In the genomic region with DNA sequence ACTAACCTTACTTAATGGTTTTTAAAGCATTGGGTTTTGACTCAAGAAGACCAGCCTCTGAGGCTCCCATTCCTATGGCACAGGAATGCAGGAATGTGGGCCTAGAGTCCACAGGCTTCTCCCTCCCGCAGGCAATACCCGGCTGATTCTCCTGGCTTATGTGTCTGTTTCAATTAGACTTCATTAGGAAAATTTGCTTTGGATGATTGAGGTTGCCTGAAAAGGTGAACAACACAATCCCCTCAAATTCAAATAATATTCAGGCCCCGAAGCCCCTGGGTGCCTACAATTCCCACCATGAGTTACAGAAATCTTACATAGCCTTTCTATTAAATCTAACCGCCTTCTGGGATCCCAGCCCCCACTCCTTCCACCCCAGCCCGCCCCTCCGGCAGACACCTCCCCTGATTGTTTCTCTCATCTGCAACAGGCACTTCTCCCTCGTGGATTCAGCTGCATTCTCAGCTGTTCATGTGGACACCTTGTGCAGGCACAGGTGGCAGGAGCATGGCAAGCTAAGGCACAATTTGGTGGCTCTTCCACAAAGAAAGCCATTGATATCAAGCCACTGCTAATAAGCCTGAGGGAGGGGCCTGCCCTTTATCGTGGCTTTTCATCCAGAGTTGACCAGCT, we compare ENCODE assay signal across 9 mouse cellular contexts. TPM values are rescaled to one million over a fixed set of nuclear protein-coding genes. Genes with fewer than 3 reads are reported as not detected.
DNase-seq lines count a peak whose midpoint lies in the region; ATAC-seq and TF ChIP-seq lines count a peak whose summit lies in the region.
"Had no signal": no experiment of that assay in that cellular context is flagged by ENCODE, and none has a peak within 500 bp of the region (broad histone marks: within the 10 kb centered on the region; RNA-seq: fewer than 3 reads in every experiment).

No protein-coding gene starts in this region.

- H3K27ac ChIP-seq in liver, embryonic 12.5 days = no peak overlapping the region
- no peak overlapping the region for H3K27ac ChIP-seq in liver, postnatal 0 days (ENCODE audit: low read depth)
- H3K27ac ChIP-seq in forebrain, embryonic 13.5 days = peak overlapping the region; percentile 25; the same call in 1 of the 2 replicates
- H3K27ac ChIP-seq in limb, embryonic 13.5 days = no peak overlapping the region
- H3K27ac ChIP-seq in stomach, embryonic 15.5 days = no peak overlapping the region
- no peak overlapping the region for H3K27ac ChIP-seq in cerebellum, adult 2 months (ENCODE audit: insufficient read depth, low read length)
- H3K27ac ChIP-seq: macrophage had no signal

- no peak for DNase-seq in liver, postnatal 0 days
- no peak for DNase-seq in cerebellum, adult 2 months
- no peak for DNase-seq in spleen, postnatal 14 days (ENCODE audit: low spot score in 2 of 2)
- DNase-seq: thymus, postnatal 25 days had no signal

- TF ChIP-seq CTCF in liver, postnatal 0 days (IDR thresholded peaks at IDR 0.05; ENCODE audit: low read depth) = no peak
- TF ChIP-seq CTCF in cerebellum, adult 2 months (IDR thresholded peaks at IDR 0.05; ENCODE audit: borderline replicate concordance, insufficient read depth, low read depth, low read length) = no peak

- no peak for ATAC-seq in liver, embryonic 12.5 days
- ATAC-seq in liver, postnatal 0 days = no peak
- no peak for ATAC-seq in forebrain, embryonic 13.5 days
- no peak for ATAC-seq in limb, embryonic 13.5 days (ENCODE audit: low FRiP score, low read depth)
- ATAC-seq in stomach, embryonic 15.5 days (ENCODE audit: insufficient read depth, low FRiP score, low read depth) = no peak

- H3K4me2 ChIP-seq in liver, embryonic 12.5 days = peak overlapping the region; percentile 64
- no peak overlapping the region for H3K4me2 ChIP-seq in liver, postnatal 0 days (ENCODE audit: low read depth, low read length)
- H3K4me2 ChIP-seq in forebrain, embryonic 13.5 days = peak overlapping the region; percentile 73
- peak overlapping the region; percentile 71 for H3K4me2 ChIP-seq in limb, embryonic 13.5 days (replicated peaks)
- H3K4me2 ChIP-seq in stomach, embryonic 15.5 days = peak overlapping the region; percentile 40; the same call in 1 of the 2 replicates

- peaks cover 64% of the 10 kb centered on the region for H3K36me3 ChIP-seq in liver, embryonic 12.5 days
- peaks cover 8% of the 10 kb centered on the region for H3K36me3 ChIP-seq in liver, postnatal 0 days (replicated peaks; ENCODE audit: insufficient read depth, low read length)
- peaks cover 26% of the 10 kb centered on the region for H3K36me3 ChIP-seq in forebrain, embryonic 13.5 days (ENCODE audit: poor library complexity, severe bottlenecking)
- H3K36me3 ChIP-seq in limb, embryonic 13.5 days = peaks cover 58% of the 10 kb centered on the region
- peaks cover 15% of the 10 kb centered on the region for H3K36me3 ChIP-seq in stomach, embryonic 15.5 days

- H3K9me3 ChIP-seq in liver, embryonic 12.5 days (replicated peaks) = peaks cover 18% of the 10 kb centered on the region
- no peaks in the 10 kb centered on the region for H3K9me3 ChIP-seq in liver, postnatal 0 days (ENCODE audit: low read length)
- H3K9me3 ChIP-seq in forebrain, embryonic 13.5 days (replicated peaks) = peaks cover 23% of the 10 kb centered on the region
- H3K9me3 ChIP-seq in limb, embryonic 13.5 days = peaks cover 26% of the 10 kb centered on the region
- no peaks in the 10 kb centered on the region; the same call in none of the 2 replicates for H3K9me3 ChIP-seq in stomach, embryonic 15.5 days

- 64% methylated on average over 8 of the region's 8 CpGs for WGBS in liver, embryonic 12.5 days (ENCODE audit: insufficient replicate concordance)
- 70% methylated on average over 8 of the region's 8 CpGs for WGBS in liver, postnatal 0 days (ENCODE audit: insufficient replicate concordance)
- WGBS in forebrain, embryonic 13.5 days = 27% methylated on average over 8 of the region's 8 CpGs
- WGBS in limb, embryonic 13.5 days = 55% methylated on average over 8 of the region's 8 CpGs
- 66% methylated on average over 8 of the region's 8 CpGs for WGBS in stomach, embryonic 15.5 days
- 60% methylated on average over 8 of the region's 8 CpGs for WGBS in cerebellum, adult 2 months

- H3K4me3 ChIP-seq in liver, embryonic 12.5 days = no peak overlapping the region
- H3K4me3 ChIP-seq in liver, postnatal 0 days (ENCODE audit: low read depth, low read length) = no peak overlapping the region
- peak overlapping the region; percentile 40 for H3K4me3 ChIP-seq in forebrain, embryonic 13.5 days
- H3K4me3 ChIP-seq in limb, embryonic 13.5 days = peak overlapping the region; percentile 37
- no peak overlapping the region; the same call in 1 of the 2 replicates for H3K4me3 ChIP-seq in stomach, embryonic 15.5 days (replicated peaks)
- no peak overlapping the region for H3K4me3 ChIP-seq in cerebellum, adult 2 months (replicated peaks; ENCODE audit: insufficient read depth, low read depth, low read length)

- no peak for TF ChIP-seq POLR2A in cerebellum, adult 2 months (IDR thresholded peaks at IDR 0.05; ENCODE audit: borderline replicate concordance, insufficient read depth, low read length)

- H3K9ac ChIP-seq in liver, embryonic 12.5 days = no peak overlapping the region
- H3K9ac ChIP-seq in liver, postnatal 0 days (replicated peaks) = no peak overlapping the region
- H3K9ac ChIP-seq in forebrain, embryonic 13.5 days = peak overlapping the region; percentile 57
- peak overlapping the region; percentile 36 for H3K9ac ChIP-seq in limb, embryonic 13.5 days
- H3K9ac ChIP-seq in stomach, embryonic 15.5 days = no peak overlapping the region

- TF ChIP-seq EP300 in liver, postnatal 0 days (IDR thresholded peaks at IDR 0.05; ENCODE audit: low read depth) = no peak

- peaks cover 37% of the 10 kb centered on the region for H3K27me3 ChIP-seq in liver, embryonic 12.5 days (replicated peaks)
- peaks cover 17% of the 10 kb centered on the region for H3K27me3 ChIP-seq in liver, postnatal 0 days (ENCODE audit: insufficient read depth, low read length)
- H3K27me3 ChIP-seq in forebrain, embryonic 13.5 days = peaks cover 31% of the 10 kb centered on the region
- peaks cover 26% of the 10 kb centered on the region for H3K27me3 ChIP-seq in limb, embryonic 13.5 days
- H3K27me3 ChIP-seq in stomach, embryonic 15.5 days (replicated peaks) = peaks cover 9% of the 10 kb centered on the region
- H3K27me3 ChIP-seq in cerebellum, adult 2 months (ENCODE audit: control insufficient read depth, insufficient read depth, low read length) = no peaks in the 10 kb centered on the region

- H3K4me1 ChIP-seq in liver, embryonic 12.5 days = peaks cover 34% of the 10 kb centered on the region
- H3K4me1 ChIP-seq in liver, postnatal 0 days (ENCODE audit: insufficient read depth) = no peaks in the 10 kb centered on the region
- H3K4me1 ChIP-seq in forebrain, embryonic 13.5 days = peaks cover 51% of the 10 kb centered on the region
- H3K4me1 ChIP-seq in limb, embryonic 13.5 days = peaks cover 39% of the 10 kb centered on the region
- peaks cover 10% of the 10 kb centered on the region; the same call in 1 of the 2 replicates for H3K4me1 ChIP-seq in stomach, embryonic 15.5 days
- no peaks in the 10 kb centered on the region for H3K4me1 ChIP-seq in cerebellum, adult 2 months (ENCODE audit: control insufficient read depth, insufficient read depth, low read length)

RNA-seq across cellular contexts. Expression of a gene that starts 7.0 kb away (rescaled TPM):
- polyA plus RNA-seq in liver, embryonic 12.5 days (2016; fragmentation: Nextera tagmentation; extraction: Ambion mirVana) = 565 and 587 TPM in 2 replicates
- 332 and 343 TPM in 2 replicates for polyA plus RNA-seq in liver, postnatal 0 days (2015; fragmentation: Nextera tagmentation; extraction: Ambion mirVana)
- polyA plus RNA-seq in forebrain, embryonic 13.5 days (2015; fragmentation: Nextera tagmentation; extraction: Ambion mirVana) = 976 and 1,086 TPM in 2 replicates
- 1,943 and 1,947 TPM in 2 replicates for polyA plus RNA-seq in limb, embryonic 13.5 days (2015; fragmentation: Nextera tagmentation; extraction: Ambion mirVana)
- polyA plus RNA-seq in stomach, embryonic 15.5 days (2015; fragmentation: Nextera tagmentation; extraction: Ambion mirVana) = 1,615 and 1,630 TPM in 2 replicates
- 2,758 and 2,923 TPM in 2 replicates for polyA plus RNA-seq in cerebellum, adult 2 months (2012; rRNA removed)

RNA-seq across cellular contexts. Expression of a gene that starts 55.4 kb away (rescaled TPM):
- polyA plus RNA-seq in liver, embryonic 12.5 days (2016; fragmentation: Nextera tagmentation; extraction: Ambion mirVana) = 23.2 and 33.5 TPM in 2 replicates
- 1.3 and 2.9 TPM in 2 replicates for polyA plus RNA-seq in liver, postnatal 0 days (2015; fragmentation: Nextera tagmentation; extraction: Ambion mirVana)
- 9.4 TPM in 2 replicates for polyA plus RNA-seq in forebrain, embryonic 13.5 days (2015; fragmentation: Nextera tagmentation; extraction: Ambion mirVana)
- polyA plus RNA-seq in limb, embryonic 13.5 days (2015; fragmentation: Nextera tagmentation; extraction: Ambion mirVana) = 21.5 and 25.3 TPM in 2 replicates
- 37.5 and 62.9 TPM in 2 replicates for polyA plus RNA-seq in stomach, embryonic 15.5 days (2015; fragmentation: Nextera tagmentation; extraction: Ambion mirVana)
- 0.06 and 0.07 TPM in 2 replicates for polyA plus RNA-seq in cerebellum, adult 2 months (2012; rRNA removed)

Comparison
In these comparisons a context has a peak if more than half of its experiments do, and no peak if none do; other contexts are left out.
1. H3K4me3 ChIP-seq: peak in forebrain, embryonic 13.5 days (single experiment) and limb, embryonic 13.5 days (single experiment); none in liver, embryonic 12.5 days (single experiment), liver, postnatal 0 days (single experiment), stomach, embryonic 15.5 days (single experiment) and cerebellum, adult 2 months (single experiment).
2. H3K9ac ChIP-seq: peak in forebrain, embryonic 13.5 days (single experiment) and limb, embryonic 13.5 days (single experiment); none in liver, embryonic 12.5 days (single experiment), liver, postnatal 0 days (single experiment) and stomach, embryonic 15.5 days (single experiment).